Mouse (Mus musculus): ENCODE data around the gene Mfsd4b1.
"Not testable (repeated sequence)": the region's sequence is repeated elsewhere in the genome, so short reads cannot be mapped to it uniquely, and the experiment has no call there.

Mfsd4b1 gene

DNA sequence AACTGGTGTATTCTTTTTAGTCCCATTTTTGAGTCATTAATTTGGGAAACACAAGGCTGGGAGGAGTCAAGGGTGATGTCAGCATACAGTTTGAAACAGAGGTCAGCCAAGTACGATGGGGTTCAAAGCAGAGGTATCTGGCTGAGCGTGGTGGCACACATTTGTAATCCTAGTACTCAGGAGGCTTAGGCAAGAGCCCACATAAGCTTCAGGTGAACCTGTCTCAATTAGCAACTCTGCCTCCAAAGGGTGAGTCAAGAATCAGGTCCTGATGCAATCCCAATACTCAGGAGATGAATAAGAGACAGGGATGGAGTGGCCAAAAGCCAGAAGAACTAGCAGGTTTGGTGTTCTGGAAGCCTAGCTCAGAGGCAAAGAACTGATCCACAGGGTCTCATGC, 7.8 kb upstream of the Mfsd4b1 start:
- no peak for DNase-seq (ENCODE audit: low spot score)

- no peak for DNase-seq (ENCODE audit: low spot score)
These were observed 5.6 kb upstream of the Mfsd4b1 start for GRCm38 (mm10) chr10:40030716-40031115.

DNA sequence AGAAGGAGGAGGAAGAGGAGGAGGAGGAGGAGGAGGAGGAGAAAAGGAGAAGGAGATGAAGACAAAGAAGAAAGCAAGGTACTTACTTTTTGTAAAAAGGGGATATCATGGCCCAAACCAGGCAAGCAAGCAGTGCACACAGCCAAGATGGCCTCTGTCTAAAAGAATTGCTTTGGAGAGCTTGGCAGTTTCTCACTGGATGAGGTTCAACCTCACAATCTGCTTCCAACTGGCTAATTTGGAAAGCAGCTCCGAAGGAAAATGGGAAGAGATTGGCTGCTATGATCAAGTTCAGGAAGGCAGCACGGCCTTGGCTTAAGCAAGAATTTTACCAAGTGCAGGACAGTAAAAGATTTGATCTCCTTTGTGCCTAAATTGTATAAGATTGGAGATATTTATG, 4.5 kb upstream of the Mfsd4b1 start:
- peak; percentile 58 for DNase-seq (ENCODE audit: low spot score)

GRCm38 (mm10) chr10:40028091-40028490, 3.0 kb upstream of the Mfsd4b1 start:
- DNase-seq (ENCODE audit: low spot score): no peak

- DNase-seq (ENCODE audit: low spot score): no peak
These were observed 1.5 kb upstream of the Mfsd4b1 start for GRCm38 (mm10) chr10:40026546-40026945.

DNA sequence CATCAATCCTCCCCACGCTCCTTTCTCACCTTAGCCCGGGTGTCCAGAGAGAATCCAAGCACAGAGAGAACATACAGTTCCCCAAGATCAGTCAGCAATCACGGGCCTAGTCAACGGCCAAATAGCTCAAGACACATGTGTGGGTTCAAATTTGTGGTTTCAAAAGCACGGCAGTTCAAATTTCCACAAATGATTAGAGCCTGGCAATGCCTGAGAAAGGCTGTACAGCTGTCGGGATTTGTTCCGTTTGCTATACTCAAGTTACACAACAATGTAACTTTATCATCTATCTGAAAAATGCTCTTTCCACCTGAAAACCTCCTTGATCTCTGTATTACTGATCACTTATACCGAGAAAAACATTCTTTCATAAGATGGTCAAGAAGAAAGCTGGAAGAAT, 492 bp upstream of the Mfsd4b1 start:
- DNase-seq (ENCODE audit: low spot score): no peak

DNA sequence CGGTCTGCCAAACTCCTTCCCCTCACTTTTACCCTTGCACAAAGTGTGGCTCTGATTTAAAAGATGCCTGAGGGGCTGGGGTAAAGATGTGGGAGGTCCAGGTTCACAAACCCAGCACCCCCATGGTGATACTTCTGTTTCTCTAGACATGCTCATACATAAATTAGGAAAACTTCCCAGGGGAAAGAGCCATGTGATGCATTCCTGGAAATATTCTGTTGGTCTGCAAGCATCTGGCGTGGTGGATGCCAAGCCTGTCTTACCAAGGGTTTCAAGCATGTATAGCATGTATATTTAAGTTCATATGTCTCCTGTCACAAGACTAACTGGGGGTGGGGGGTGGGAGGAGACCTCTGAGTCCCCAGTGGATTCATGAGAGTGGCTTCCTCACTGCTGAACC, 4.7 kb downstream of the Mfsd4b1 start:
- no peak for DNase-seq (ENCODE audit: low spot score)

GRCm38 (mm10) chr10:40019492-40019891, 5.6 kb downstream of the Mfsd4b1 start:
- DNase-seq (ENCODE audit: low spot score): peak; percentile 50

GRCm38 (mm10) chr10:40018261-40018860, 6.7 kb downstream of the Mfsd4b1 start:
- DNase-seq (ENCODE audit: low spot score): no peak

- no peak for DNase-seq (ENCODE audit: low spot score)
These were observed 15.5 kb downstream of the Mfsd4b1 start for GRCm38 (mm10) chr10:40009591-40009990.

GRCm38 (mm10) chr10:40008847-40009246, 16.2 kb downstream of the Mfsd4b1 start:
- DNase-seq (ENCODE audit: low spot score): not testable (repeated sequence)

DNA sequence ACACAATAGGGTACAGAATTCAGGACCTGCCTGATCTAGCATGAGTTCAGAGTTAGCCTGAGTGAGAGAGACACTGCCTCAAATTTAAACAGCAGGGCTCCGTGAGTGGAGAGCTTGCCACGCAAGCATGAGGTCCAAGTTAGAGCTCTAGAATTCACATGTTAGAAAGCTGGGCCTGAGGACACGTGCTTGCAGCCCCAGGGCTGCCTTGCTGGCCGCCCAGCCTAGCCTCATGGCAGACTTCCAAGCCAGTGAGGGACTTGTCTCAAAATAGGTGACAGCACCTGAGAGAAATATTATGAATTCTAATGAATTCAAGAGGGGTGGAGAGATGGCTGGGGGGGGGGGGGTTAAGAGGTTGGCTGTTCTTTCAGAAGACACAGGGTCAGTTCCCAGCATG, 17.1 kb downstream of the Mfsd4b1 start:
- DNase-seq (ENCODE audit: low spot score): no peak

DNA sequence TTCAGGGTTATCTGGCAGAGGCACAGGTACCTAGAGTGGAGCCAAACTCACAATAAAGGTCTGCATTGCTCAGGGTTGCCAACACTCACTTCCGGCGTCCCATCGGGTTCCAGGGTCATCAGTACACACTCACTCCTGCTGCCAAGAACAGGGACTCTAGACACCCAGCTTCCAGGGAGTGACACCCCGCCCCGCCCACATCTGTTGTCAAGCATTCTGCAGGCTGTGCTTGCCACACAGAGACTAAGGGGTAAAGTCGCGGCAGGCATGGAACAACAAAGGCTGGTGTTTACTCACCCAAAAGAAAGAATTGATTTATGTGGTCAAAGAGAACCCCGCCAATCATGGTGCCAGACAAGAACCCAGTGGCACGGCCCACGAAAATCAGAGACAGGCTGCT, 18.1 kb downstream of the Mfsd4b1 start:
- DNase-seq (ENCODE audit: low spot score): no peak

GRCm38 (mm10) chr10:40000746-40001145, 24.3 kb downstream of the Mfsd4b1 start:
- DNase-seq (ENCODE audit: low spot score): no peak

DNA sequence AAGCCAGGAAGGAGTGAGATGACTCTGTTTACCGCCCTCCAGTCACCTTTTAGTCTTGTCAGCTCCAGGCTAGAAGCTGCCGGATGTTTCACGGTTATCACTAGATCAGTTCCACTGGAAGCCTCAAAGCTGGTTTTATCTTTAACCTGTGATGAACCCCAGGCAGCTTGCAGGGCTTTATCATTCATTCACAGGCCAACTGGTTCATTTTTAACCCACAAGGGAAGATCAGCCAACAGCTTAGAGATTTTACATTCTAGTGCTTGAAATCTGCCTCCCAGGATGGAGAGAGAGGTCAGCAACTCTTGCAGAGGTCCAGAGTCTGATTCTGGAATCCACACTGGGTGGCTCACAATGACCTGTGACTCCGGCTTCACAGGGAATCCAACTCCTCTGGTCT, 33.9 kb downstream of the Mfsd4b1 start:
- DNase-seq (ENCODE audit: low spot score): no peak

- DNase-seq (ENCODE audit: low spot score): no peak
These were observed 38.6 kb downstream of the Mfsd4b1 start, which contains the start of gene Mfsd4b5 for GRCm38 (mm10) chr10:39986466-39986865. Gene Mfsd4b5 (minus strand): TSS chr10:39986646.

DNA sequence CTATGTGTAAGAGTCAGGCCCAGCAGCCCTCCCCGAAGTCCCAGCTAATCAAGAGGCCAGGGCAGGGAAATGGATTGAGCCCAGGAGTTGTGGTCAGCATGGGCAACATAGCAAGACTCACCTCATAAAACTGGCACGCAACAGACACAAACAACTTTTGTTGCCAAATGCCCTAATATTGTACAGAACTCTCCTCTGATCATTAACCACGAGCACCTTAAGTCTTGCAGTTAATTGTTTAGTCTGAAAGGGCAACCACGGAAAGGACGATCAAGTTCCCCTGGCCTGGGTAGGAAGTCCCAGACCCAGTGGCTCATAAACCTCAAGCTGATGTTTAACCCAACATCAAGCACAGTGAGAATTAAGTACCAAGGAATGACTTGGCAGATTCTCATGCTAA, 42.5 kb downstream of the Mfsd4b1 start:
- DNase-seq (ENCODE audit: low spot score): no peak

DNA sequence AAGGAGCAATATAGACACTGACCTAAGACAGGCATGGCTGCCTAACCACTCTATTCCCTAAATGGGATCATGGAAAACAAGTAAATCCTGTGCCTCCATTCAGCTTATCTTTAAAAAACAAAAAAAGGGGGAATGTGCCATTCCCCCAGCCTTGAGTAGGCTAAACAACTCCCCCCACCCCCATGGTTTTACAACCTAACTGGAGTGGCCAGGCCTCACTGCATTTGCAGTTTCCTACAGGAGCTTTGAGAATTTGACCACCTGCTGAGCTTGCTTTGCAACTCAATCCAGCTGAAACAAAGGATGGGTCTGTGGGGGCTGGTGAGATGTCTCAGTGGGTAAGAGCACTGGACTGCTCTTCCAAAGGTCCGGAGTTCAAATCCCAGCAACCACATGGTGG, 46.8 kb downstream of the Mfsd4b1 start:
- no peak for DNase-seq (ENCODE audit: low spot score)

- no peak for DNase-seq (ENCODE audit: low spot score)
These were observed 47.7 kb downstream of the Mfsd4b1 start for GRCm38 (mm10) chr10:39977346-39977745.

- no peak for DNase-seq (ENCODE audit: low spot score)
These were observed 49.3 kb downstream of the Mfsd4b1 start for GRCm38 (mm10) chr10:39975771-39976170.

DNA sequence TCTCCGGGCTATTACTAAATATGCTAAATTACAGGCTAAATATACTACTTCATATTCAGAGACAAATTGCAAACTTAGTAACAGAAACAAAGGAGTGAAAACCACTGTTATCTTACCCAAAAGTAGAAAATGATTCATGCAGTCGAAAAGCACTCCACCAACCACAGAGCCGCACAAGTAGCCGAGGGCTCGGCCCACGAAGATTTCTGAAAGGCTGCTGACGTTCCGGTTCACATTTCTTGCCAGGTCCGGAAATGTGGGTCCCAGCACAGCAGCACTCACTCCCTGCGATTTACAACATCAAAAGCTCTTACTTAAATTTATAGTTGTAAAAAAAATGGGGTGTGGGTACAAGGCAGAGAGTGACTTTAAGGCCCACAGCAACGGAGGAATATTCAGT, 50.1 kb downstream of the Mfsd4b1 start:
- no peak for DNase-seq (ENCODE audit: low spot score)

- peak; percentile 63 for DNase-seq (ENCODE audit: low spot score)
These were observed 57.6 kb downstream of the Mfsd4b1 start for GRCm38 (mm10) chr10:39967512-39967911.

GRCm38 (mm10) chr10:39961906-39962305, 63.2 kb downstream of the Mfsd4b1 start:
- DNase-seq (ENCODE audit: low spot score): no peak

GRCm38 (mm10) chr10:39960441-39960822, 64.6 kb downstream of the Mfsd4b1 start:
- DNase-seq (ENCODE audit: low spot score): no peak
